Mouse (Mus musculus) limb, embryonic 10.5 days (tissue): Measurements from ENCODE around the gene Rbp3. TPM values are rescaled to one million over a fixed set of nuclear protein-coding genes. Genes with fewer than 3 reads are reported as not detected.

Source experiments
- DNase-seq: peaks from one replicate; pipeline ENCODE4 v3.0.0-alpha.2; 2017; ENCODE audit warnings: low spot score
- H3K27ac ChIP-seq: fragments of 300-500 bp; sonication (generic); 2 replicates; pipeline ENCODE4 v1.5.1; 2016; ENCODE audit warnings: mild to moderate bottlenecking
- H3K27me3 ChIP-seq: fragments of 300-500 bp; sonication (generic); 2 replicates; pipeline ENCODE4 v1.6.1; 2016; ENCODE audit warnings: low read depth, mild to moderate bottlenecking; ENCODE audit not compliant: poor library complexity, severe bottlenecking
- H3K36me3 ChIP-seq: fragments of 300-500 bp; sonication (generic); 2 replicates; pipeline ENCODE4 v1.6.1; 2016; ENCODE audit warnings: mild to moderate bottlenecking, moderate library complexity
- H3K4me1 ChIP-seq: fragments of 300-500 bp; sonication (generic); 2 replicates; pipeline ENCODE4 v1.6.1; 2016
- H3K4me3 ChIP-seq: fragments of 300-500 bp; sonication (generic); 2 replicates; pipeline ENCODE4 v1.5.1; 2016; ENCODE audit warnings: mild to moderate bottlenecking, moderate library complexity
- H3K9me3 ChIP-seq: fragments of 300-500 bp; sonication (generic); replicated peaks from 2 replicates; pipeline ENCODE4 v1.6.1; 2016; ENCODE audit warnings: mild to moderate bottlenecking
- WGBS: fragments of 180-500 bp; shearing (Covaris S2); methylation state at CpG from one replicate; pipeline ENCODE4 v1.1.7; 2016; 5-methylcytosine and 5-hydroxymethylcytosine counted together
- polyA plus RNA-seq: library from polyadenylated mRNA; unstranded; fragments of >200 nt; fragmentation: Nextera tagmentation; extraction: Ambion mirVana; gene quantifications from 2 replicates; pipeline ENCODE4 v1.2.1, GENCODE M21; 2016

Gene Rbp3
- polyA plus RNA-seq, 1 experiment from 2014 or later, result not detected

DNA sequence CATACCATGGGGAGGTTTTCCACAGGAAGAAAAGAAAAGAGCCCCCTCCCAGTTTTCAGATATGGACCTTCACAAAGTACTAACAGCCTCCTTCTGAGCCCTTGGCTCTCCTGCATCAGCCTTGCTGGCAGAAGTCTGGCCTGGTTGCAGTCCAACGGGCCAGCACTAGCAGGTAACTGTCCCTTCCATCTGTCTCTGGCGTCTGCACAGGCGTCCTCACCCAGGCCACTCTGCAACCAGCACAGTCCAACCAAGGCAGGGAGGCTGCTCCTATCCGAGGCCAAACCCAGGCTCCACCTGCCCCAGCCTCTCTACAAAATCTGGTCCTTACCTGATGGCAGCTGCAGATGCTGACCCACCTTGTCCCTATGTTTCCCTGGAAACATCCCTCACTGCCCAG, 38.2 kb downstream of the Rbp3 start:
- H3K36me3 ChIP-seq, result no peaks in the 10 kb centered on the region
- peaks cover 4% of the 10 kb centered on the region for H3K4me1 ChIP-seq
- WGBS, result 79% methylated on average over 4 of the region's 4 CpGs
- no peak overlapping the region for H3K27ac ChIP-seq
- 0 out of 2 replicates have a peak, but pooled peaks cover 4% of the 10 kb centered on the region for H3K27me3 ChIP-seq
- H3K4me3 ChIP-seq, result no peak overlapping the region
- no peaks in the 10 kb centered on the region for H3K9me3 ChIP-seq
- peak; percentile 22 for DNase-seq

DNA sequence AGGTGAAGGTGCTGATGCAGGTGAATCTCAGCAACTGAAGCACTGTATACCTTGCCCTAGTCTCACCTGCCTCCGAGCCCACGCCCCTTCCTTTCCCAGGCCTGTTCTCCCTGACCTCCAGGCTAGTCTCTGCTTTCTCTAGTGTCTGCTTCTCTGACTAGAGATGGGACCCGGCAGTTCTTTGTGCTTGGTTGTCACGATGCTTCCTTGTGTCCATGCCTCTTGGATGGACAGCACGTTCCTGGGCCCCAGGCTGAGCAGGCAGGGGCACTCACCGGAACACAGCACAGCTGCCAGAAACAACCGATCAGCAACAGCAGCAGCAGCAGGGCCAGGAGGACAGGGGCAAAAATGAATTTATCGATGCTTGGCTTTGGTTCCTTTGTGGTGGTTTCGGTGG, 39.2 kb downstream of the Rbp3 start:
- Histone ChIP-seq H3K4me3 (no peak overlapping the region), H3K27me3 (0 out of 2 replicates have a peak, but pooled peaks cover 4% of the 10 kb centered on the region), H3K9me3 (no peaks in the 10 kb centered on the region), H3K4me1 (peaks cover 14% of the 10 kb centered on the region), H3K36me3 (no peaks in the 10 kb centered on the region), H3K27ac (no peak overlapping the region)
- peak; percentile 19 for DNase-seq
- WGBS, result 91% methylated on average over 9 of the region's 9 CpGs

DNA sequence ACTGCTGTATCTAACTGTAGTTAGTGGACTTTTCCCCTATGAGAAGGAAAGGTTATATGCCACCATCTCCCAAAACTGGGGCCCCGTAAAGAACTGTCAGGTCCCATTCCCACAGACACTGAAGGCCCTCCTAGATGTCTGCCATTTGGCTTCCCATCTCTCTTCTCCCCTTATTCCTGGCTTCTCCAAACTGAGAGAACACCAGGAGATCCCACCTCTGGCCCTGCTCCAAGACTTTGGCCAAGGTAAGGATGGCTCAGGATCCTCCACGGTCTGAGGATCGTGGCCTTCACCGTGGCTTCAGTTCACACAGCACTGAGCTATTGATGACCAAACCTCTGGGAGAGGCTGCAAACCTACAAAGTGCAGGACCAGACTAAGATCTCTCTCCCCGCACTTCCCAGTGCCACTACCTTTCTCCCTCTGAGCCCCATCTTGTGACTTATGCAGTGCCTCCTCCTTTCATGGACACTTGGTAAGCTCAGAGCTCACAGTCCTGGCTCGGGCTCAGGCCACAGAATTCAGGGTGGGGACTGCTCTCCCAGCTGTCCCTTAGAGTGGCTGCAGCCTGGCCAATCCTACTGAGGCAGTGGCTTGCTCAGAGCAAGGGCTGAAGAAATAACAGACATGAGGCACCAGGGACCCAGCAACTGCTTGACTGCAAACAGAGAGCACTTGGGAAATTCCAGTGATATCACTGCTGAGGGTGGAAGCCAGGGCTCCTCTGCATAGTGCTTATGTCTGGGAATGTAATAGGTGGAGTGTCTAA, 39.9 kb downstream of the Rbp3 start:
- H3K36me3 ChIP-seq, result no peaks in the 10 kb centered on the region
- 89% methylated on average over 6 of the region's 6 CpGs for WGBS
- peak; percentile 22 for DNase-seq
- H3K27ac ChIP-seq, result no peak overlapping the region
- H3K4me3 ChIP-seq, result no peak overlapping the region
- peaks cover 14% of the 10 kb centered on the region for H3K4me1 ChIP-seq
- H3K9me3 ChIP-seq, result no peaks in the 10 kb centered on the region
- H3K27me3 ChIP-seq, result 0 out of 2 replicates have a peak, but pooled peaks cover 4% of the 10 kb centered on the region

DNA sequence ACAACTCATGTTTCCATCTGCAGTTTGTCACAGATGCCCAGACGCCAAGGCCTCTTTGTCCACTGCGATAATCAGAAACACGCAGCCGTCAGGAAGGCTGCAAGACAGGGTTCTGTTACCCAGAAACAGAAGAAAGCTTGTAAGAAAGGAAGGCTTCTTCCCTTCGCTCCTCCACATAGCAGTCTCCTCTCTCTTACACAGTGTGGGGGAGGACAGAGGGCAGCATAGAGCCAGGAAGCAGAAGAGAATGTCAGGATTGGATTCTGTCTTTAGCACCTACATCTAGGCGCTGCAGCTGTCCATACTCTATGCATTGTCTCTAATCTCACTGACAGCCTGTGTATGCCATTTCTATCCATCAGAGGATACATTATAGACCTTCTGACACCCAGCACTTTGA, 43.6 kb downstream of the Rbp3 start:
- Histone ChIP-seq H3K27me3 (0 out of 2 replicates have a peak, but pooled peaks cover 4% of the 10 kb centered on the region), H3K9me3 (no peaks in the 10 kb centered on the region), H3K4me3 (no peak overlapping the region), H3K36me3 (no peaks in the 10 kb centered on the region), H3K4me1 (peaks cover 14% of the 10 kb centered on the region), H3K27ac (no peak overlapping the region)
- WGBS, result 54% methylated on average over 6 of the region's 6 CpGs
- no peak for DNase-seq

DNA sequence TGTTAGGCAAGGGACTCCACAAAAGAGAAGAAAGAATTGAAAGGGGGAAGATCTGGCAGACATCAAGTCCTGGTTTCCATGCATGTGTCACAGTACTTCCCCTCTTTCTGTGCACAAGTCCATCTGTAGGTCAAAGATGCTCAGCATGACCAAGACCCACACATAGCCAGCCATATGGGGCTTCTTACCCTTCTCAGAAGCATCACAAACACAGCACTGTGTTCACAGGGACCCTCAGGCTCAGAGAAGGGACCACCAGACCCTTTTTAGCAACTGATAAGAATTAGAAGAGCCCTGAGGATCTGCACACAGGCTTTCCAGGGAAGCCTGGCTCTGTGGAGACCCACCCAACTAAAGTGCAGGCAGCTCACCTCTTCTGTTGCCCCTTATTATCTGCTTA, 46.3 kb downstream of the Rbp3 start:
- H3K27ac ChIP-seq, result no peak overlapping the region
- no peaks in the 10 kb centered on the region for H3K9me3 ChIP-seq
- H3K4me3 ChIP-seq, result no peak overlapping the region
- peaks cover 14% of the 10 kb centered on the region for H3K4me1 ChIP-seq
- no peaks in the 10 kb centered on the region for H3K27me3 ChIP-seq
- no peak for DNase-seq
- H3K36me3 ChIP-seq, result no peaks in the 10 kb centered on the region

DNA sequence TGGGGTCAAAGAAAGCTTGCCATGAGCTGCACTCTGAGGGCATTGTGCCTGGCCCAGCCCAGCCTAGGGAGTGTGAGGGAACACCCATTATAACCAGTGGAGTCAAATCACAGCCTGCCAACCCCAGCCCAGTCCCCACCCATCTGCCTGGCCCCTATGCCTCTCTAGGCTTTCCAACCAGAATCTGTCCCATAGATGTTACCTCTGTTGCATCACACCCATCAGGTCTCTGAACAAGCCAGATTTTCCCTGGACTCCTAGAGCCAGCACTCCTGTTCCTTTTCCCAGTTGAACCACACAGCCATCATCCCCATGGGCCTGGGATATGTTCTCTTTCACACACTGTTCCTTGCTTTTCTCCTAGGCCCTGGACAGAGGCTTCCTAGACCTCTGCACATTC, 47.6 kb downstream of the Rbp3 start:
- no peaks in the 10 kb centered on the region for H3K27me3 ChIP-seq
- no peaks in the 10 kb centered on the region for H3K36me3 ChIP-seq
- H3K4me1 ChIP-seq, result peaks cover 14% of the 10 kb centered on the region
- no peak overlapping the region for H3K4me3 ChIP-seq
- peak; percentile 25 for DNase-seq
- no peaks in the 10 kb centered on the region for H3K9me3 ChIP-seq
- H3K27ac ChIP-seq, result no peak overlapping the region

DNA sequence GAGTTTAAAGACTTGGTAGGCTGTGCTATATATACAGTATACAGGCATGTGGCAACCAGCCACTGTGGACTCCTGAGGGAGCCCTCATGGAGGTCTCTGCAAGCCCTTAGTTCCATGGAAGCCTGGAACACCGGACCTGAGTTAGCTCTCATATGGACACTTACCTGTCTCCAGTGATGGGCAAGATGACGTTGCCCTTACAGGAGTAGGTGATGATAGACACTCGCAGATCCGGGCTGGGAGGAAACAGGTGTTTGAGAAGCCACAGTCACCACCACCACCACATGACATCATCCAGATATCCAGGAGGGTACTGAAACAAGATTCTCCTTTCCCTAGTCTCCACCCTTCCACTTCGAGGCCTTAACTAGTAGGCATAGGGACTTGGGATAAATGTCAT, 48.6 kb downstream of the Rbp3 start:
- no peak for DNase-seq
- WGBS, result 95% methylated on average over 5 of the region's 5 CpGs
- peaks cover 6% of the 10 kb centered on the region for H3K4me1 ChIP-seq
- no peaks in the 10 kb centered on the region for H3K9me3 ChIP-seq
- H3K27ac ChIP-seq, result no peak overlapping the region
- H3K27me3 ChIP-seq, result no peaks in the 10 kb centered on the region
- no peaks in the 10 kb centered on the region for H3K36me3 ChIP-seq
- no peak overlapping the region for H3K4me3 ChIP-seq

Other genes starting within 250 kb of the Rbp3 start
- 1.1 and 2.8 TPM in 2 replicates for gene Gdf10, start 30.4 kb upstream of the Rbp3 start, polyA plus RNA-seq
- 0.09 TPM in 1 of 2 replicates, not detected in the other for gene Gdf2, start 13.0 kb upstream of the Rbp3 start, polyA plus RNA-seq
- 0.04 and 0.08 TPM in 2 replicates for gene Zfp488, start 24.8 kb downstream of the Rbp3 start, polyA plus RNA-seq
- not detected in 2 replicates for gene Gm30083, start 61.2 kb downstream of the Rbp3 start, polyA plus RNA-seq
- not detected in 2 replicates for gene Gm5460, start 62.8 kb downstream of the Rbp3 start, polyA plus RNA-seq
- not detected in 2 replicates for gene Antxrl, start 98.7 kb downstream of the Rbp3 start, polyA plus RNA-seq
- gene Anxa8, start 132.0 kb downstream of the Rbp3 start, polyA plus RNA-seq, result 0.65 and 0.70 TPM in 2 replicates
- gene A630023A22Rik, start 148.8 kb downstream of the Rbp3 start, polyA plus RNA-seq, result not detected in 2 replicates
- not detected in 2 replicates for gene Npy4r, start 198.5 kb downstream of the Rbp3 start, polyA plus RNA-seq
- 0.43 TPM in 2 replicates for gene Gprin2, start 247.7 kb downstream of the Rbp3 start, polyA plus RNA-seq